Comparison of ENCODE assay signal across 8 mouse cellular contexts in genomic region chr15:85684164-85684708, GRCm38 (mm10). TPM values are rescaled to one million over a fixed set of nuclear protein-coding genes. Genes with fewer than 3 reads are reported as not detected.
A peak's percentile ranks its signal among the peaks of the same experiment; 100 is the strongest.
DNase-seq lines count a peak whose midpoint lies in the region; ATAC-seq and TF ChIP-seq lines count a peak whose summit lies in the region.
"Had no signal": no experiment of that assay in that cellular context is flagged by ENCODE, and none has a peak within 500 bp of the region (broad histone marks: within the 10 kb centered on the region; RNA-seq: fewer than 3 reads in every experiment).

No protein-coding gene starts in this region.

- H3K9ac ChIP-seq in heart, embryonic 11.5 days (ENCODE audit: low read depth, low read length), result no peak overlapping the region

- H3K9me3 ChIP-seq in heart, embryonic 11.5 days (replicated peaks; ENCODE audit: control insufficient read depth, low read length), result no peaks in the 10 kb centered on the region

- H3K27ac ChIP-seq in heart, embryonic 11.5 days (ENCODE audit: low read depth, low read length), result no peak overlapping the region
- peak overlapping the region; percentile 31 for H3K27ac ChIP-seq in testis, adult 2 months (ENCODE audit: control insufficient read depth, insufficient read depth, low read depth, low read length)

- no peak for TF ChIP-seq POLR2A in testis, adult 2 months (IDR thresholded peaks at IDR 0.05; ENCODE audit: control insufficient read depth, low read depth, low read length)

- H3K4me3 ChIP-seq in heart, embryonic 11.5 days (ENCODE audit: low read depth, low read length), result no peak overlapping the region
- no peak overlapping the region for H3K4me3 ChIP-seq in testis, adult 2 months (ENCODE audit: control insufficient read depth, low read depth, low read length)

- peak; percentile 98 for DNase-seq in heart, adult 11 months
- no peak for DNase-seq in testis, postnatal 14 days (ENCODE audit: low spot score)
- peak; percentile 82 for DNase-seq in kidney, postnatal 14 days
- DNase-seq in urinary bladder, postnatal 4 days (ENCODE audit: low spot score in 2 of 2), result no peak
- no peak for DNase-seq in left cerebral cortex, adult 9 months (ENCODE audit: low spot score in 2 of 2)
- DNase-seq: thymus, adult 2 months had no signal

- ATAC-seq in heart, embryonic 11.5 days (replicated peaks; ENCODE audit: insufficient number of reproducible peaks, low FRiP score, low TSS enrichment), result no peak

- H3K4me2 ChIP-seq in heart, embryonic 11.5 days, result no peak overlapping the region

- 0 out of 2 replicates have a peak, but pooled peaks cover 4% of the 10 kb centered on the region for H3K4me1 ChIP-seq in heart, embryonic 11.5 days (ENCODE audit: control insufficient read depth, insufficient read depth, low read length)
- peaks cover 6% of the 10 kb centered on the region for H3K4me1 ChIP-seq in testis, adult 2 months (ENCODE audit: control insufficient read depth, insufficient read depth, low read length)

- TF ChIP-seq CTCF in testis, adult 2 months (IDR thresholded peaks at IDR 0.05; ENCODE audit: control insufficient read depth, insufficient read depth, insufficient replicate concordance, low read depth, low read length), result no peak

- H3K27me3 ChIP-seq in heart, embryonic 11.5 days (ENCODE audit: control insufficient read depth, insufficient read depth, low read length), result peaks cover 3% of the 10 kb centered on the region; the same call in 1 of the 2 replicates
- H3K27me3 ChIP-seq in testis, adult 2 months (ENCODE audit: control insufficient read depth, insufficient read depth, low read length), result no peaks in the 10 kb centered on the region

- no peaks in the 10 kb centered on the region for H3K36me3 ChIP-seq in heart, embryonic 11.5 days (ENCODE audit: control insufficient read depth, insufficient read depth, low read length)
- no peaks in the 10 kb centered on the region for H3K36me3 ChIP-seq in testis, adult 2 months (ENCODE audit: control insufficient read depth, insufficient read depth, low read length)

- WGBS in heart, embryonic 11.5 days (ENCODE audit: insufficient replicate concordance), result 79% methylated on average over 14 of the region's 14 CpGs

RNA-seq across cellular contexts. Expression of gene Ppara, which starts 50.5 kb away (rescaled TPM):
- polyA plus RNA-seq in heart, embryonic 11.5 days (2014; fragmentation: Nextera tagmentation; extraction: Ambion mirVana), result 1.7 and 2.8 TPM in 2 replicates
- 0.63 and 1.6 TPM in 2 replicates for polyA plus RNA-seq in testis, adult 2 months (2012; rRNA removed)

Comparison
In these comparisons a context has a peak if more than half of its experiments do, and no peak if none do; other contexts are left out.
1. DNase-seq: peak in heart, adult 11 months (single experiment) and kidney, postnatal 14 days (single experiment); none in testis, postnatal 14 days (single experiment), urinary bladder, postnatal 4 days (0 of 2) and left cerebral cortex, adult 9 months (0 of 2).